Mouse (Mus musculus) forebrain, embryonic 14.5 days (tissue): ENCODE measurements at regions not wholly inside any gene's neighbourhood (a gene's known extent, or its start where the extent isn't known, plus 50 kb on each side); places are given as distances from the start of the nearest gene placed in this dataset.

Source experiments
- ATAC-seq: fragments of 200-750 bp; cut with Nextera tagmentation; 2 replicates; pipeline ENCODE4 v1.8.0; 2017; ENCODE audit warnings: mild to moderate bottlenecking, moderate library complexity
- DNase-seq: peaks from one replicate; pipeline ENCODE4 v3.0.0-alpha.2; 2015; ENCODE audit warnings: low spot score
- H3K27ac ChIP-seq: fragments of 300-500 bp; sonication (generic); 2 replicates; pipeline ENCODE4 v1.5.1; 2014; ENCODE audit warnings: low read depth, mild to moderate bottlenecking, control low read depth, low read length, moderate library complexity
- H3K27me3 ChIP-seq: fragments of 300-500 bp; sonication (generic); replicated peaks from 2 replicates; pipeline ENCODE4 v1.6.1; 2014; ENCODE audit warnings: low read length, control low read depth, mixed read lengths; ENCODE audit not compliant: control insufficient read depth, insufficient read depth
- H3K36me3 ChIP-seq: fragments of 300-500 bp; sonication (generic); 2 replicates; pipeline ENCODE4 v1.6.1; 2014; ENCODE audit warnings: low read length, control low read depth; ENCODE audit not compliant: control insufficient read depth, insufficient read depth
- H3K4me1 ChIP-seq: fragments of 300-500 bp; sonication (generic); 2 replicates; pipeline ENCODE4 v1.6.1; 2014; ENCODE audit warnings: antibody characterized with exemption, low read length, control low read depth; ENCODE audit not compliant: control insufficient read depth, insufficient read depth
- H3K4me2 ChIP-seq: fragments of 300-500 bp; sonication (generic); 2 replicates; pipeline ENCODE4 v1.6.1; 2014; ENCODE audit warnings: mild to moderate bottlenecking, control low read depth, low read length
- H3K4me3 ChIP-seq: fragments of 300-500 bp; sonication (generic); 2 replicates; pipeline ENCODE4 v1.5.1; 2014; ENCODE audit warnings: low read depth, low read length, control low read depth
- H3K9ac ChIP-seq: fragments of 300-500 bp; sonication (generic); 2 replicates; pipeline ENCODE4 v1.6.1; 2014; ENCODE audit warnings: mild to moderate bottlenecking, low read length, control low read depth, moderate library complexity
- H3K9me3 ChIP-seq: fragments of 300-500 bp; sonication (generic); replicated peaks from 2 replicates; pipeline ENCODE4 v1.6.1; 2016; ENCODE audit warnings: low read length, control low read depth, mixed read lengths; ENCODE audit not compliant: control insufficient read depth
- WGBS: fragments of 180-500 bp; shearing (Covaris S2); extraction: QIAGEN DNeasy Blood & Tissue Kit; methylation state at CpG from one replicate; pipeline ENCODE4 v1.1.7; 2014; 5-methylcytosine and 5-hydroxymethylcytosine counted together

- H3K27ac ChIP-seq, result no peak overlapping the region; the same call in 1 of the 2 replicates
- DNase-seq, result peak; percentile 92
Measured at GRCm38 (mm10) chr2:158937948-158938565, 143.4 kb downstream of the Dhx35 start.

GRCm38 (mm10) chr2:158949418-158949817 is 154.8 kb downstream of the Dhx35 start:
- Histone ChIP-seq H3K27me3 (no peaks in the 10 kb centered on the region), H3K4me3 (no peak overlapping the region), H3K9me3 (no peaks in the 10 kb centered on the region), H3K4me1 (peaks cover 4% of the 10 kb centered on the region; the same call in 1 of the 2 replicates), H3K4me2 (no peak overlapping the region), H3K27ac (no peak overlapping the region), H3K9ac (no peak overlapping the region), H3K36me3 (no peaks in the 10 kb centered on the region)
- ATAC-seq (peak; percentile 60), DNase-seq (peak; percentile 22)
- WGBS, result 13% methylated on average over 6 of the region's 6 CpGs

More at GRCm38 (mm10) chr2:158937948-158938565, 143.4 kb downstream of the Dhx35 start:
- Histone ChIP-seq H3K4me1 (peaks cover 3% of the 10 kb centered on the region; the same call in 1 of the 2 replicates), H3K36me3 (no peaks in the 10 kb centered on the region), H3K4me2 (no peak overlapping the region), H3K27me3 (no peaks in the 10 kb centered on the region), H3K9me3 (no peaks in the 10 kb centered on the region), H3K4me3 (no peak overlapping the region), H3K9ac (no peak overlapping the region)
- WGBS, result 22% methylated on average over 2 of the region's 2 CpGs
- ATAC-seq, result peak; percentile 95

GRCm38 (mm10) chr2:158951061-158951460 is 156.5 kb downstream of the Dhx35 start:
- WGBS, result 45% methylated on average over 3 of the region's 3 CpGs
- Histone ChIP-seq H3K27ac (no peak overlapping the region), H3K4me1 (peaks cover 4% of the 10 kb centered on the region; the same call in 1 of the 2 replicates), H3K9ac (no peak overlapping the region), H3K36me3 (no peaks in the 10 kb centered on the region), H3K9me3 (no peaks in the 10 kb centered on the region), H3K4me2 (no peak overlapping the region), H3K4me3 (no peak overlapping the region), H3K27me3 (no peaks in the 10 kb centered on the region)
- DNase-seq (no peak), ATAC-seq (no peak)

- Histone ChIP-seq H3K4me3 (no peak overlapping the region), H3K9me3 (no peaks in the 10 kb centered on the region), H3K27ac (no peak overlapping the region), H3K4me2 (no peak overlapping the region), H3K27me3 (no peaks in the 10 kb centered on the region), H3K4me1 (peaks cover 7% of the 10 kb centered on the region), H3K9ac (no peak overlapping the region), H3K36me3 (no peaks in the 10 kb centered on the region)
- ATAC-seq, result peak; percentile 80
- WGBS, result 32% methylated on average over 11 of the region's 11 CpGs
- DNase-seq, result peak; percentile 70
Measured at GRCm38 (mm10) chr2:158956888-158957287, 162.3 kb downstream of the Dhx35 start.

GRCm38 (mm10) chr2:158965003-158965665 is 170.5 kb downstream of the Dhx35 start:
- Histone ChIP-seq H3K9me3 (no peaks in the 10 kb centered on the region), H3K4me1 (no peaks in the 10 kb centered on the region), H3K27me3 (no peaks in the 10 kb centered on the region), H3K27ac (no peak overlapping the region), H3K9ac (no peak overlapping the region), H3K4me2 (no peak overlapping the region), H3K4me3 (no peak overlapping the region), H3K36me3 (no peaks in the 10 kb centered on the region)
- 28% methylated on average over 6 of the region's 6 CpGs for WGBS
- ATAC-seq, result peak; percentile 75
- peak; percentile 87 for DNase-seq

- Histone ChIP-seq H3K27me3 (no peaks in the 10 kb centered on the region), H3K9me3 (no peaks in the 10 kb centered on the region), H3K4me1 (peaks cover 4% of the 10 kb centered on the region; the same call in 1 of the 2 replicates), H3K4me3 (no peak overlapping the region), H3K9ac (no peak overlapping the region), H3K4me2 (no peak overlapping the region), H3K36me3 (no peaks in the 10 kb centered on the region), H3K27ac (no peak overlapping the region)
- ATAC-seq, result peak; percentile 54
- 15% methylated on average over 2 of the region's 2 CpGs for WGBS
- peak; percentile 65 for DNase-seq
Measured at GRCm38 (mm10) chr2:158972178-158972577, 177.6 kb downstream of the Dhx35 start.

GRCm38 (mm10) chr2:158985529-158986148 is 191.0 kb downstream of the Dhx35 start:
- WGBS, result 50% methylated on average over 17 of the region's 17 CpGs
- Histone ChIP-seq H3K9ac (no peak overlapping the region), H3K4me1 (peaks cover 4% of the 10 kb centered on the region; the same call in 1 of the 2 replicates), H3K4me3 (no peak overlapping the region), H3K4me2 (no peak overlapping the region), H3K9me3 (no peaks in the 10 kb centered on the region), H3K27me3 (no peaks in the 10 kb centered on the region), H3K36me3 (no peaks in the 10 kb centered on the region), H3K27ac (no peak overlapping the region)
- ATAC-seq, result peak; percentile 46; the same call in 1 of the 2 replicates
- peak; percentile 58 for DNase-seq

- DNase-seq, result peak; percentile 85
- peak; percentile 88 for ATAC-seq
- H3K4me3 ChIP-seq, result 0 out of 2 replicates have a peak overlapping the region, but pooled peaks have one; percentile 3
- H3K27ac ChIP-seq, result peak overlapping the region; percentile 73
- H3K27me3 ChIP-seq, result no peaks in the 10 kb centered on the region
- H3K4me2 ChIP-seq, result peak overlapping the region; percentile 48
- no peaks in the 10 kb centered on the region for H3K36me3 ChIP-seq
- H3K9me3 ChIP-seq, result no peaks in the 10 kb centered on the region
- H3K9ac ChIP-seq, result peak overlapping the region; percentile 49; the same call in 1 of the 2 replicates
- WGBS, result 3% methylated on average over 17 of the region's 17 CpGs
- peaks cover 19% of the 10 kb centered on the region for H3K4me1 ChIP-seq
Measured at GRCm38 (mm10) chr2:159002481-159003186, 208.0 kb downstream of the Dhx35 start.
